Mouse (Mus musculus) hindbrain, embryonic 16.5 days (tissue): ENCODE results near the gene Papola. TPM values are rescaled to one million over a fixed set of nuclear protein-coding genes. Genes with fewer than 3 reads are reported as not detected.
A peak's percentile ranks its signal among the peaks of the same experiment; 100 is the strongest.

Experiments
- ATAC-seq: fragments of 200-750 bp; cut with Nextera tagmentation; 2 replicates; pipeline ENCODE4 v1.8.0; 2017; ENCODE audit warnings: moderate TSS enrichment, moderate library complexity
- H3K27ac ChIP-seq: fragments of 300-500 bp; sonication (generic); 2 replicates; pipeline ENCODE4 v1.5.1; 2014; ENCODE audit warnings: low read depth, mild to moderate bottlenecking, control low read depth, low read length, moderate library complexity
- H3K27me3 ChIP-seq: fragments of 300-500 bp; sonication (generic); replicated peaks from 2 replicates; pipeline ENCODE4 v1.6.1; 2014; ENCODE audit warnings: low read length; ENCODE audit not compliant: control insufficient read depth, insufficient read depth
- H3K36me3 ChIP-seq: fragments of 300-500 bp; sonication (generic); 2 replicates; pipeline ENCODE4 v1.6.1; 2014; ENCODE audit warnings: mild to moderate bottlenecking, low read length, moderate library complexity, mixed read lengths; ENCODE audit not compliant: control insufficient read depth, insufficient read depth
- H3K4me1 ChIP-seq: fragments of 300-500 bp; sonication (generic); 2 replicates; pipeline ENCODE4 v1.6.1; 2014; ENCODE audit warnings: low read depth, low read length; ENCODE audit not compliant: control insufficient read depth, insufficient read depth
- H3K4me2 ChIP-seq: fragments of 300-500 bp; sonication (generic); 2 replicates; pipeline ENCODE4 v1.6.1; 2014; ENCODE audit warnings: mild to moderate bottlenecking, low read length, control low read depth, moderate library complexity
- H3K4me3 ChIP-seq: fragments of 300-500 bp; sonication (generic); 2 replicates; pipeline ENCODE4 v1.5.1; 2014; ENCODE audit warnings: mild to moderate bottlenecking, low read length, control low read depth, moderate library complexity
- H3K9ac ChIP-seq: fragments of 300-500 bp; sonication (generic); 2 replicates; pipeline ENCODE4 v1.6.1; 2014; ENCODE audit warnings: low read depth, mild to moderate bottlenecking, control low read depth, low read length, moderate library complexity
- H3K9me3 ChIP-seq: fragments of 300-500 bp; sonication (generic); 2 replicates; pipeline ENCODE4 v1.6.1; 2014; ENCODE audit warnings: mild to moderate bottlenecking, low read length, moderate library complexity; ENCODE audit not compliant: control insufficient read depth
- WGBS: fragments of 180-500 bp; shearing (Covaris S2); extraction: QIAGEN DNeasy Blood & Tissue Kit; methylation state at CpG from one replicate; pipeline ENCODE4 v1.1.7; 2014; 5-methylcytosine and 5-hydroxymethylcytosine counted together
- polyA plus RNA-seq: library from polyadenylated mRNA; unstranded; fragments of >200 nt; fragmentation: Nextera tagmentation; extraction: Ambion mirVana; gene quantifications from 2 replicates; pipeline ENCODE4 v1.2.1, GENCODE M21; 2015

Papola gene
- polyA plus RNA-seq, 1 experiment from 2014 or later = 127 TPM

DNA sequence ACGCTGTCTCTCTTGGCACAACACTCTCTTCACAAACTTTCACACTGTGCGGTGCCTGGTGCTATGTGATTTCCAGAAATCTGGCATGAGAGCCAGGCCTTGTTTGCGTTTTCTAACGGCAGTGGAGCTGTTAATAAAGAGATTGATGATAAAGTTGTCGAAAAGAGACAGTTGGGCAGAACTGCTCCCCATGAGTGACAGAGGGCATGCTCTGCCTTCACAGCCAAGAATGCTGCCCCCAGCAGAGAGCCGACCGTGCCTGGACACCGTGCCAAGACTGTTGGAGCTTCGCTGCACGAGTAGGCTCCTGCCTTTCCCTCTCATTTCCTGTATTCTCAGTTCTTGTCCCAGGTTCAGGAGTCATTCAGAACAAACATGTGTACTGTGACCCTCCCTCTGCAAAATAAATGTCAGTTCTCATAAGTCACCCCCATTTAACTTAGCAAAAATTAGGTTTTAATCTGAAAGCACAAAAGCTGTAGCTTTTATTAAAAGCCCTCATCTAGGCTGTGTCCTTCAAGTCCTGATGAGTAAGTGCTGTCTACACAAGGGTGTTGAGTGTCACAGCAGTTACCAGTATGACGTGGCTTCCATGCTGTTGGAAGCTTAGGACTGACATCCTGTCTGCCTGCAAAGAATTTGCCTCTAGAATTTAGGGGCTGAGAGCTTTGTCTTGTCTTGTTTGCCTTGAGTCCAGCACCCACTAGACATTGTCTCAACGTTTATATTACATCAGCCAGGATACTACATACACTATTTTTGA, 58.9 kb downstream of the Papola start:
- Histone ChIP-seq H3K4me3 (no peak overlapping the region), H3K4me1 (peaks cover 3% of the 10 kb centered on the region; the same call in 1 of the 2 replicates), H3K9me3 (no peaks in the 10 kb centered on the region), H3K36me3 (no peaks in the 10 kb centered on the region; the same call in 1 of the 2 replicates), H3K9ac (no peak overlapping the region), H3K27me3 (no peaks in the 10 kb centered on the region), H3K27ac (no peak overlapping the region), H3K4me2 (no peak overlapping the region)
- WGBS = 45% methylated on average over 12 of the region's 12 CpGs
- peak; percentile 65 for ATAC-seq

DNA sequence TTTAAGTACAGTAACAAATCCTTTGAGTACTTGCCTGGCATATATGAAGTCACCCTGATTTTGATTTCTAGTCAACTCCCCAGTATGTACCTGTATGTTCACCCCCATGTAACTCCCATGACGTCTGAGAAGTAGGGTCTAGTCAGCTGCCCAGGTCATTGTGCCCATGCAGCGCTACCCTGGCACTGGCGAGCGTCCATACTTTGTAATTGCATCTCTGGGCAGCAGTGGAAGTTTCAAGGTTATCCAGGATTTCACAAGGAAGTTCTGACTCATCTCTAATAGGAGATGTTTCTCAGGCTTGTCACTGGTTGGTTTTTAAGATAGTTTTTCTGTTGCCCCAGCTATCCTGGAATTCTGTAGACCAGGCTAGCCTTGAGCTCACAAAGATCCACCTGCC, 59.9 kb downstream of the Papola start:
- ATAC-seq = no peak
- Histone ChIP-seq H3K4me1 (peaks cover 3% of the 10 kb centered on the region; the same call in 1 of the 2 replicates), H3K4me3 (no peak overlapping the region), H3K27me3 (no peaks in the 10 kb centered on the region), H3K36me3 (no peaks in the 10 kb centered on the region; the same call in 1 of the 2 replicates), H3K9me3 (no peaks in the 10 kb centered on the region), H3K4me2 (no peak overlapping the region), H3K27ac (no peak overlapping the region), H3K9ac (no peak overlapping the region)
- 83% methylated on average over 4 of the region's 4 CpGs for WGBS

DNA sequence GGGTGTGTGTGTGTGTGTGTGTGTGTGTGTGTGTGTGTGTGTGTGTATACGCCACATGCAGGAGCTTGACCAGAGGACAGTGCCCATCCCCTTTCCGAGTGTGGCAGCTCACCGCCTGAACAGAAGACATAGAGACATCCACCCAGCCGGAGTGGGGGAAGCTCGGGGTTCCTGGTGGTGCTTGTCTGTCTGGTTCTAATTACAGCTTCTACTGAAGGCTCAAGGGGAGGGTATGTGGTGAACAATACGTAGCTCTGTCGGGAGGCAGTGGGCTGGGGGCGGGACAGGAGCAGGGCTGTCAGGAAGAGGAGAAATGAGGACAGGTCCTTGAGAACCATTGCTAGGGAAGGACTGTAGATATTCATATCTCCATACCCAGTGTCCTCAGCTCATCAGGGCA, 64.6 kb downstream of the Papola start:
- Histone ChIP-seq H3K36me3 (no peaks in the 10 kb centered on the region), H3K4me3 (no peak overlapping the region), H3K27me3 (no peaks in the 10 kb centered on the region), H3K4me2 (no peak overlapping the region), H3K4me1 (no peaks in the 10 kb centered on the region; the same call in none of the 2 replicates), H3K9ac (no peak overlapping the region), H3K27ac (no peak overlapping the region), H3K9me3 (no peaks in the 10 kb centered on the region)
- WGBS = 62% methylated on average over 8 of the region's 8 CpGs
- no peak for ATAC-seq

DNA sequence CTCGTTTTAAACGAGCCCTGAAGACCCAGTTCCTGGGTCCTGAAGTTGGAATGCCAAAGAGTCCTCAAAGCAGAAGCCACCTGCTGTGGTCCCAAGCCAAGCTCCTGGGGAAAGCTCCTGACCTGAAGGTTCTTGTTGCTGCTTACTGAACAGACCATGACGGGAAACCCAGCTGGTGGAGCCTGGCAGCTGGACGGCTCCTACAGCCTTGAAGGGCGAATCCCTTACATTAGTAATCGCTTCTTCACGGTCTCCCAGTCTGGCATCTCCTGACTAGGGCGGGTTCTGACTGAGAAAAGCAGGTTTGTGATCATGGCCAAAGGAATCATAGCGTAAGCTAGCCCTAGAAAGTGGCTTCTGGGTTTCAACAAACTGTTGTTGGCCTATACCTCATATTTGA, 66.2 kb downstream of the Papola start:
- ATAC-seq = no peak
- H3K4me3 ChIP-seq = no peak overlapping the region
- no peak overlapping the region for H3K9ac ChIP-seq
- no peaks in the 10 kb centered on the region for H3K9me3 ChIP-seq
- H3K4me2 ChIP-seq = no peak overlapping the region
- no peaks in the 10 kb centered on the region for H3K27me3 ChIP-seq
- 51% methylated on average over 9 of the region's 9 CpGs for WGBS
- H3K4me1 ChIP-seq = no peaks in the 10 kb centered on the region; the same call in none of the 2 replicates
- H3K27ac ChIP-seq = no peak overlapping the region
- H3K36me3 ChIP-seq = no peaks in the 10 kb centered on the region

DNA sequence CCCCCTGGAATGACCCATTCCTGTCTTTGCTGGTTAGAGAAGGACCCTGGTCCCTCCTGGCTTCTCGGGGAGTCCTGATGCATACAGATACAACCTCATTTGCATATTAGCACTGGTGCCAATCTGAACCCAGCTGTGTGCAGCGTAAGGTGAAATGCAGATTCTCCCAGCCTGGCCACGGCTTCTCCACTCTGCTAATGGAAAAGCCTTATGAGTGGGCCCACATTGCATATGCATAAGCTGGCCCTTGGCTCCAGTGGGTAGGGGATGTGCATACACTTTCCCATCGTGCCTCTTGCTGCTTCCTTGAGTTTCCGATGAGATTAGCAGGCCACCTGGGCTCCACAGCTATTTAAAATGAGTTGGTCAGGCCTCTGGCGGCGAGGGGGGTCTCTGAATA, 68.3 kb downstream of the Papola start:
- H3K9ac ChIP-seq = no peak overlapping the region
- no peak overlapping the region for H3K4me2 ChIP-seq
- no peaks in the 10 kb centered on the region for H3K9me3 ChIP-seq
- 32% methylated on average over 7 of the region's 7 CpGs for WGBS
- H3K27me3 ChIP-seq = no peaks in the 10 kb centered on the region
- peaks cover 3% of the 10 kb centered on the region for H3K4me1 ChIP-seq
- no peak overlapping the region for H3K4me3 ChIP-seq
- no peak for ATAC-seq
- H3K36me3 ChIP-seq = no peaks in the 10 kb centered on the region
- no peak overlapping the region for H3K27ac ChIP-seq

DNA sequence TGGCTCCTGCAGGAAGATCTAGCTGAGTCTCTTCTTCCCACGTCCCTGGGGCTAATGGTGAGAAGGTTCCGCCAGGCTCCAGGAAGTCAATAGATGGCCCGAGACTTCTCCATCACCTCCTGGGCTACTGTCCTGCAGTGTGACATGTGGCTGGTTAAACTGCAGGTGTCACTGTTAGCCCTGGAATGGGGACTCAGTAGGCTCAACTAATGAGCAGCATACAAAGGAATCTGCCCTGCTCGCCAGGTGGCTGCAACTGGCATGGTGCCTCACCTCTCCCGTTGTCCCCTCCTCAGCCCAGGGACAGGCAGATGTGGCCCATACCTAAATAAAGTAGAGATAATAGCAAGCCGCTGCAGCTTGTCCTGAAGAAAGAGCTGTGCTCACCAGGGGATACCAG, 70.1 kb downstream of the Papola start:
- 34% methylated on average over 6 of the region's 6 CpGs for WGBS
- Histone ChIP-seq H3K36me3 (no peaks in the 10 kb centered on the region), H3K4me1 (peaks cover 5% of the 10 kb centered on the region), H3K27me3 (no peaks in the 10 kb centered on the region), H3K9me3 (no peaks in the 10 kb centered on the region), H3K27ac (no peak overlapping the region), H3K4me2 (no peak overlapping the region), H3K4me3 (no peak overlapping the region), H3K9ac (no peak overlapping the region)
- ATAC-seq = peak; percentile 77

DNA sequence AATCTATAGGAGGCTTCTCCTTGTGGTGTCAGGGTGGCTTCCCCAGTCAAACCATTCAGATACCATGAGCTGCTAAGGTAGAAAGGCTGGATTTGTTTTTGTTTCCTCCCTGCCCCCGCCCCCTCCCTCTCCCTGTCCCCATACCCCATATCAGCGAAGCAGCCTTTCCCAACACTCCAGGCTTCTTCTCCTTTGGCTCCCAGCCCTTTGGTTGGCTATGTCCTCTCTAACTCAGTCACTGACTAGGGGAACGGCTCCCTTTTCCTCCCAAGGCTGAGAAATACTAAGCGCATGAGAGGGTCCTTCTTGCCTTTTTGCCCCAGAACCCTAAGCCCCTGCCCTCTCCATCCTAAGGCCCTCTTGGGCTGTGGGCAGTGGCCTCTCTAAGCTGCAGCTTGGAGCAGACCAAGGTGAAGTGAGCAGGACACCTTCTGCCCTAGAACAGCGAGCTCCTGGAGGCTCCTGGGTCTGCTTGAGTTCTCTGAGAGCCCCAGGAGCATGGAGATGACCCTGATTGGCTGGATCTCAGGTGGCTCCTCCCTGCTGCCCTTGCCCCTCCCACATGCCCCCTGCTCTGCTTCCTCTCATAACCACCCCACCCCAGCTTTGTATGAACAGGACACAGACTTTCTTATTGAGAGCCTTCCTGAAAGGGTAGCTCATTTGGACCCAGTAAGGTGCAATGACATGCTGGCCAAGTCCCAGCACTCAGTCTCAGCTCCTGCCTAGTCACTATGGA, 73.6 kb downstream of the Papola start:
- Histone ChIP-seq H3K9me3 (no peaks in the 10 kb centered on the region), H3K9ac (no peak overlapping the region), H3K27me3 (no peaks in the 10 kb centered on the region), H3K4me1 (peaks cover 5% of the 10 kb centered on the region; the same call in 1 of the 2 replicates), H3K27ac (no peak overlapping the region), H3K4me3 (no peak overlapping the region), H3K36me3 (no peaks in the 10 kb centered on the region), H3K4me2 (no peak overlapping the region)
- WGBS = 83% methylated on average over 5 of the region's 5 CpGs
- no peak for ATAC-seq

DNA sequence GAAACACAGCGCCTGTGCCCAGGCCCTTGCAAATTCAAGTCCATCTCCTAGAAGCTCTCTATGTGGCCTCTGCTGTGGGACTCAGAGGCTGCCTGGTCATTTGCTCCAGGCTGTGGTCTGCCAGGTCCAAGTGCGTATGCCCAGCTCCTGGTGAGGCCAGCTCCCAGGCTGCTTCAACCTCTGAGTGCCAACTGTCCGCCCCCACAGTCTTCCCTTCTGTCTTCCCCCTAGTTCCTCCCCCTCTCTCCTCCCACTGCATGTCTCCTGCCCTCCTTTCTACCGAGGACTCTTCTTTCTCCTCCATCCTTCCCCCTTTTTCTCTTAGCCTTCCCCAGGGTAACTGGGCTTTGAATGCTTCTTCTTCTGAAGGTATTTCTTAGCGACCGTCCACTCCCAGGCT, 77.6 kb downstream of the Papola start:
- 61% methylated on average over 6 of the region's 6 CpGs for WGBS
- Histone ChIP-seq H3K4me1 (peaks cover 5% of the 10 kb centered on the region; the same call in 1 of the 2 replicates), H3K4me3 (no peak overlapping the region), H3K27ac (no peak overlapping the region), H3K4me2 (no peak overlapping the region), H3K9me3 (no peaks in the 10 kb centered on the region), H3K36me3 (no peaks in the 10 kb centered on the region), H3K9ac (no peak overlapping the region), H3K27me3 (no peaks in the 10 kb centered on the region)
- peak; percentile 50; the same call in 1 of the 2 replicates for ATAC-seq

DNA sequence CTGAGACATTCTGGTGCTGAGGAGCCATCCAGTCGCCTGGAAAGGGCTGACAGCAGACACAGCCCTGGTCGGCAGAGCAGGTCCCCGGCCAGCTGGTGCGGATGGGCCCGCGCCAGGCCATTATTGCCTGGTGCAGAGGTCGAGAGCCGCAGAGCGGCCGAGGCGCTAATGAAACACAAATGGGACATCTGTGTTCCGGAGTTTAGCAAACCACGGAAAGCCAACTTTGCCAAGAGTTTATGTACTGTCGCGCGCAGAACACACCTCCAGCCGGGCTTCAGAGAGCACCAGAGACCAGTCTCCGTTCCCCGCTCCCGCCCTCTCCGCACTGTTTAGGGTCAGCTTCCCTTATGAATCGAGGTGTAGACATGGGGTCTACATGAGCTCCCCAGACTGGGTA, 78.1 kb downstream of the Papola start:
- H3K27ac ChIP-seq = no peak overlapping the region
- ATAC-seq = peak; percentile 74
- WGBS = 60% methylated on average over 22 of the region's 22 CpGs

More for the DNA sequence above, 78.1 kb downstream of the Papola start:
- Histone ChIP-seq H3K9me3 (no peaks in the 10 kb centered on the region), H3K4me2 (no peak overlapping the region), H3K4me3 (no peak overlapping the region), H3K4me1 (peaks cover 4% of the 10 kb centered on the region; the same call in 1 of the 2 replicates), H3K9ac (no peak overlapping the region), H3K36me3 (no peaks in the 10 kb centered on the region), H3K27me3 (no peaks in the 10 kb centered on the region)
